Mouse (Mus musculus) kidney, embryonic 14.5 days (tissue): ENCODE data around the gene Tulp4. TPM values are rescaled to one million over a fixed set of nuclear protein-coding genes. Genes with fewer than 3 reads are reported as not detected.
"Not testable (repeated sequence)": the region's sequence is repeated elsewhere in the genome, so short reads cannot be mapped to it uniquely, and the experiment has no call there.

Source experiments
- ATAC-seq: fragments of 200-750 bp; cut with Nextera tagmentation; 2 replicates; pipeline ENCODE4 v1.8.0; 2017; ENCODE audit warnings: moderate number of reproducible peaks, mild to moderate bottlenecking, moderate TSS enrichment, moderate library complexity; ENCODE audit not compliant: low FRiP score, low TSS enrichment
- H3K27ac ChIP-seq: fragments of 300-500 bp; sonication (generic); 2 replicates; pipeline ENCODE4 v1.5.1; 2014; ENCODE audit warnings: low read depth, mild to moderate bottlenecking, low read length, moderate library complexity, mixed read lengths
- H3K27me3 ChIP-seq: fragments of 300-500 bp; sonication (generic); 2 replicates; pipeline ENCODE4 v1.6.1; 2014; ENCODE audit warnings: mild to moderate bottlenecking, low read length; ENCODE audit not compliant: control insufficient read depth, insufficient read depth
- H3K36me3 ChIP-seq: fragments of 300-500 bp; sonication (generic); 2 replicates; pipeline ENCODE4 v1.6.1; 2014; ENCODE audit warnings: low read length, mixed read lengths; ENCODE audit not compliant: control insufficient read depth, insufficient read depth
- H3K4me1 ChIP-seq: fragments of 300-500 bp; sonication (generic); 2 replicates; pipeline ENCODE4 v1.6.1; 2014; ENCODE audit warnings: low read length, mixed read lengths; ENCODE audit not compliant: control insufficient read depth, insufficient read depth
- H3K4me2 ChIP-seq: fragments of 300-500 bp; sonication (generic); replicated peaks from 2 replicates; pipeline ENCODE4 v1.6.1; 2014; ENCODE audit warnings: low read depth, mild to moderate bottlenecking, low read length
- H3K4me3 ChIP-seq: fragments of 300-500 bp; sonication (generic); 2 replicates; pipeline ENCODE4 v1.5.1; 2014; ENCODE audit warnings: mild to moderate bottlenecking, low read length
- H3K9ac ChIP-seq: fragments of 300-500 bp; sonication (generic); 2 replicates; pipeline ENCODE4 v1.6.1; 2014; ENCODE audit warnings: low read depth, mild to moderate bottlenecking, low read length, moderate library complexity
- H3K9me3 ChIP-seq: fragments of 300-500 bp; sonication (generic); 2 replicates; pipeline ENCODE4 v1.6.1; 2016; ENCODE audit warnings: low read length; ENCODE audit not compliant: control insufficient read depth
- WGBS: fragments of 180-500 bp; shearing (Covaris S2); extraction: QIAGEN DNeasy Blood & Tissue Kit; methylation state at CpG from one replicate; pipeline ENCODE4 v1.1.7; 2014; 5-methylcytosine and 5-hydroxymethylcytosine counted together
- microRNA-seq: library from miRNA; unstranded; fragments of <30 nt; microRNA quantifications from one replicate; pipeline ENCODE4, GENCODE M21; 2016
- polyA plus RNA-seq: library from polyadenylated mRNA; unstranded; fragments of >200 nt; fragmentation: Nextera tagmentation; extraction: Ambion mirVana; gene quantifications from 2 replicates; pipeline ENCODE4 v1.2.1, GENCODE M21; 2014

Gene Tulp4
- polyA plus RNA-seq, 1 experiment from 2014 or later, result 86.4 TPM

DNA sequence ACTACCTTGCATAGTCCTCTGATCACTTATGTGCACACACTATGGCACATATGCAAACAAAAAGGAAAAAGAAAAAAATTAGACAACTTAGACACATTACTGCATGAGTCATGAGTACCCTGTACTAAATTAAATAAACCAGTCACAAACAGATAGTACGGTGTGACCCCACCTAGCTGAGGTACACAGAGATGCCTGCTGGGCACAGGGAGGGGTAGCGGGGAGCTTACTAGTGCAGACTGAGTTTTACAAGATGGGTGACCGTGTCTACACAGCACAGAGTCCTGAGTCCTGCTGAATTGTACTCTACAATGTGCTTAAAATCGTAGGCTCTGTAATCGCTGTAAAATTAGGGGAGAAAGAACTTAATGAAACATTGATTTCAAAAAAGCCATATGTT lies 179.9 kb downstream of the Tulp4 start:
- WGBS, result 92% methylated on average over 5 of the region's 5 CpGs
- H3K9me3 ChIP-seq, H3K27me3 ChIP-seq, H3K4me2 ChIP-seq, H3K9ac ChIP-seq, H3K4me3 ChIP-seq, H3K36me3 ChIP-seq, ATAC-seq, H3K4me1 ChIP-seq, H3K27ac ChIP-seq: not testable (repeated sequence)

DNA sequence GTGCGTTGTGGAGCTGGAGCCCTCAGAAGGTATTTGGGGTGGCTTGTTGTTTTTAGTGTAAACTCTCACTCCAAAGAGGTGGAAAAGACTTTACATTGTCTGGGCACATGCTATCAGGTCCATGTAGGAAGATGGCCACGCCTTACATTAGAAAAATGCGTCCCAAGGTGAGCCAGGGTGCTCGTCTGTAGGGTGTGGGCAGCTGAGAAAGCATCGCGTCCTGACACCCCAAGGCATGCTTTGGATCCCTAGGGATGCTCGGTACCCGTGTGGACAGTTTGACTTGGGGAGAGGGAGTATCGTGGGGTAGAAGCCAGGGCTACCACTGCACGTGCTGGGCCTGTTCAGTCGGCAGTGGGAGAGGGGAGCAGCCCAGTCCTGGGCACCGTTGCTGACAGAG lies 182.8 kb downstream of the Tulp4 start:
- H3K9ac ChIP-seq, H3K4me3 ChIP-seq, H3K9me3 ChIP-seq, H3K4me2 ChIP-seq, H3K27me3 ChIP-seq, H3K27ac ChIP-seq, H3K36me3 ChIP-seq, ATAC-seq, H3K4me1 ChIP-seq: not testable (repeated sequence)
- 97% methylated on average over 11 of the region's 12 CpGs for WGBS

DNA sequence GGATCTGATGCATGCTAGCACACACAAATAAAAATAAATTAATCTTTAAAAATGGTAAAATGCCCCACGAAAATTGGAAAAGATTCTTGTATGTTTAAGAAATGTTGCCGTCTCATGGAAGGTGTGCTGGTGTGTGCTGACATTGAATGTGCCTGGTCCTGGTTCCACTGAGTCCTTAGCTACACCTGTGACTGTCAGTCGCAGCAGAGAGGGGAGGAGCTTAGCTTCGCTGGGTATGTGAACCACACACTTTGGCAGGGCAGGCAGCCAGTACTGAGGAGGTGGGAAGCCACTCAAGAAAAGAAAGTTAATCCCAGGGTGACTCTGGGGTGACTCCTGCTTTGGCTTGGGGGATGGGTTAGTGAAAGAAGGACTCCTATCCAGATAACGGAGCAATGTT lies 187.6 kb downstream of the Tulp4 start:
- not testable (repeated sequence) for H3K9me3 ChIP-seq, H3K27me3 ChIP-seq, H3K27ac ChIP-seq, H3K4me3 ChIP-seq, H3K4me1 ChIP-seq, ATAC-seq, H3K4me2 ChIP-seq, H3K9ac ChIP-seq, H3K36me3 ChIP-seq
- no CpG with 5 or more reads among the region's 5 CpGs for WGBS

DNA sequence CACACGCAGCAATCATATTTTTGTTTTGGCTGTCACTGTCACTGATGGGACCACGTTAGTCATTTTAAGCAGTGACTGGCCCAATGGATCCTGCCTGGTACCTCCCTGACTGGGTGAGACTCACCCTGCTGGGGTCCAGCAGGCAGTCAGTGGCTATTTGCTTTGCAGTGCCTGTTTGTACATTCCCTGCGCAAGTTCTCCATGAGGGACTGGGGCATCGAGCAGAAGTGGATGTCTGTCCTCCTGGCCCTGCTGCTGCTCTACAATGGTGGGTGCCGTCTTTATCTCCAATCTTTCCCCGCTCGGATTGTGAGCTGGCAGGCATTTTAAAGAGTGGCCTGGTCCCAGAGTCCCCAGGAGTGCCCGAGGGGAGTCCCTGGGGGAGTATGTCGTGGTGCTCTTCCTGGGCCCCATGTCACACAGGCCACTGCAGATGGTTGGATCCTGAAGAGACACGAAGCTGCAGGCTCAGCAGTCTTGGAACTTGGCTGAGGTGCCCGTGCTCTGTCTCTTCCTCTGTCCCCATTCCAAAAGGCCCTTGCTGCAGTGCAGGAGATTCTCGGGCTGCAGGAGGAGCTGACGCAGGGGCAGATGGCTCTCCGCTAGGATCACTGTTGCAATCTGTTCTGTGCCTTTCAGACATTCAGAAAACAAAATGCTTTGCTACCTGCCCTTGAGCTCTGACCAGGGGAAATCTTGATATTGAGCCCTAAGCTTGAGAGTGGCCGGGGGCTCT lies 191.0 kb downstream of the Tulp4 start:
- H3K27ac ChIP-seq, H3K4me1 ChIP-seq, H3K4me3 ChIP-seq, H3K36me3 ChIP-seq, H3K27me3 ChIP-seq, H3K9ac ChIP-seq, H3K4me2 ChIP-seq, ATAC-seq, H3K9me3 ChIP-seq: not testable (repeated sequence)
- WGBS, result 92% methylated on average over 9 of the region's 15 CpGs

DNA sequence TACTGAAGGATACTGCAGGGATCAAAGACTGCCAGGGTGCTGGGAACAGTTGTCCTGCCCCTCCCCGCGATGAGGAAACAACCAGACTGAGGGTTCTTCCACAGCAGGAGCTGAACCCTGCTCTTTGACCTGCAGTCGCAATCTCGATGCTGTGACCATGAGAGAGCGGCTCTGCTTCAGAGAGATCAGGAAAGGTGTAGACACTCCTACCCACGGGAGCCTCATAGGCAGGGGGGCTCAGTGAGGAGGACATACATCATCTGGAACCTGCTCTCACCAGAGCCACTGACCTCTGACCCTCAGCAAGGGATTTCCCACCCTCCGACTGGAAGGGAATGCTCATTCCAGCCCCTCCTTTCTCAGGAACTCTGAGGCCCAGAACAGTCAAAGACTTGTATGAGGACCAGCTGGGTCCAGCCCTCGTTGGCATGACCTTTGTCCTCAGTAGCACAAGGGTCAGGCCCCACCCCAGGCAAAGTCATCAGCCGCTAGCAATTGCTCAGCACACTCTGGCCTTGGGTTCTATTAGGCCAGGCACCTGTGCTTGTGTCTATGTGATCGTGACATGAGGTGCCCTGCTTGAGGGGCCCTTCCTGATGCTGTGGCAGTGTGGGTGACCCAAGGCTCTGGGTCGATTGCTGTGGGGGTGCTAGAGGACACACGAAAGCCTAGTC lies 194.1 kb downstream of the Tulp4 start:
- H3K4me1 ChIP-seq, H3K9ac ChIP-seq, H3K4me2 ChIP-seq, H3K27ac ChIP-seq, H3K36me3 ChIP-seq, H3K9me3 ChIP-seq, H3K27me3 ChIP-seq, H3K4me3 ChIP-seq, ATAC-seq: not testable (repeated sequence)
- 66% methylated on average over 2 of the region's 12 CpGs for WGBS

Small RNAs within 50 kb of the gene (microRNA-seq; reads per million reads assigned to microRNA genes)
- gene Gm22774, result not detected

Other genes starting within 250 kb of the Tulp4 start
- 2.9 and 4.3 TPM in 2 replicates for gene Synj2, start 165.2 kb upstream of the Tulp4 start, polyA plus RNA-seq
- 4.3 and 6.6 TPM in 2 replicates for gene Serac1, start 26.7 kb upstream of the Tulp4 start, polyA plus RNA-seq
- gene Gtf2h5, start 26.7 kb upstream of the Tulp4 start, polyA plus RNA-seq, result 180 and 218 TPM in 2 replicates
- gene Tmem181a, start 150.4 kb downstream of the Tulp4 start, polyA plus RNA-seq, result 8.4 and 15.8 TPM in 2 replicates
- 17.5 and 20.2 TPM in 2 replicates for gene Dynlt1a, start 211.1 kb downstream of the Tulp4 start, polyA plus RNA-seq